Mouse (Mus musculus) heart, embryonic 16.5 days (tissue): Measurements from ENCODE around the gene Phf12. TPM values are rescaled to one million over a fixed set of nuclear protein-coding genes. Genes with fewer than 3 reads are reported as not detected.

Experiments
- ATAC-seq: fragments of 200-750 bp; cut with Nextera tagmentation; replicated peaks from 2 replicates; pipeline ENCODE4 v1.8.0; 2017; ENCODE audit warnings: moderate number of reproducible peaks; ENCODE audit not compliant: insufficient read depth, low FRiP score; ENCODE audit errors: extremely low read depth
- H3K27ac ChIP-seq: fragments of 300-500 bp; sonication (generic); 2 replicates; pipeline ENCODE4 v1.5.1; 2014; ENCODE audit warnings: mild to moderate bottlenecking, low read length, control low read depth, moderate library complexity
- H3K27me3 ChIP-seq: fragments of 300-500 bp; sonication (generic); 2 replicates; pipeline ENCODE4 v1.6.1; 2014; ENCODE audit warnings: low read length, mixed read lengths; ENCODE audit not compliant: control insufficient read depth, insufficient read depth
- H3K36me3 ChIP-seq: fragments of 300-500 bp; sonication (generic); 2 replicates; pipeline ENCODE4 v1.6.1; 2014; ENCODE audit not compliant: control insufficient read depth, insufficient read depth
- H3K4me1 ChIP-seq: fragments of 300-500 bp; sonication (generic); 2 replicates; pipeline ENCODE4 v1.6.1; 2014; ENCODE audit warnings: low read length, mixed read lengths; ENCODE audit not compliant: control insufficient read depth, insufficient read depth
- H3K4me2 ChIP-seq: fragments of 300-500 bp; sonication (generic); 2 replicates; pipeline ENCODE4 v1.6.1; 2014; ENCODE audit warnings: low read depth, mild to moderate bottlenecking, control low read depth, low read length
- H3K4me3 ChIP-seq: fragments of 300-500 bp; sonication (generic); 2 replicates; pipeline ENCODE4 v1.5.1; 2014; ENCODE audit warnings: mild to moderate bottlenecking, control low read depth, low read length
- H3K9ac ChIP-seq: fragments of 300-500 bp; sonication (generic); 2 replicates; pipeline ENCODE4 v1.6.1; 2014; ENCODE audit warnings: low read length, control low read depth
- H3K9me3 ChIP-seq: fragments of 300-500 bp; sonication (generic); replicated peaks from 2 replicates; pipeline ENCODE4 v1.6.1; 2016; ENCODE audit warnings: low read length; ENCODE audit not compliant: control insufficient read depth
- WGBS: fragments of 180-500 bp; shearing (Covaris S2); extraction: QIAGEN DNeasy Blood & Tissue Kit; methylation state at CpG from one replicate; pipeline ENCODE4 v1.1.7; 2014; 5-methylcytosine and 5-hydroxymethylcytosine counted together
- polyA plus RNA-seq: library from polyadenylated mRNA; unstranded; fragments of >200 nt; fragmentation: Nextera tagmentation; extraction: Ambion mirVana; gene quantifications from 2 replicates; pipeline ENCODE4 v1.2.1, GENCODE M21; 2015

Gene Phf12
- 11.6 and 12.4 TPM in 2 replicates for polyA plus RNA-seq

GRCm38 (mm10) chr11:77982441-77982905, at the start of gene Phf12:
Gene Phf12, plus strand, starts transcription at chr11:77982754.
- peaks cover 8% of the 10 kb centered on the region for H3K4me1 ChIP-seq
- no peaks in the 10 kb centered on the region for H3K9me3 ChIP-seq
- H3K4me2 ChIP-seq, result peak within 1 kb of the TSS; percentile 68
- peaks cover 6% of the 10 kb centered on the region for H3K27me3 ChIP-seq
- peak within 1 kb of the TSS; percentile 99 for H3K27ac ChIP-seq
- WGBS, result under 1% methylated on average over 55 of the region's 62 CpGs
- H3K36me3 ChIP-seq, result no peaks in the 10 kb centered on the region
- peak within 1 kb of the TSS; percentile 100 for H3K4me3 ChIP-seq
- H3K9ac ChIP-seq, result peak within 1 kb of the TSS; percentile 100
- ATAC-seq, result peak; percentile 91

- Histone ChIP-seq H3K9ac (no peak overlapping the region), H3K36me3 (no peaks in the 10 kb centered on the region), H3K27ac (no peak overlapping the region), H3K9me3 (no peaks in the 10 kb centered on the region), H3K4me3 (no peak overlapping the region), H3K27me3 (peaks cover 74% of the 10 kb centered on the region), H3K4me2 (no peak overlapping the region), H3K4me1 (peaks cover 6% of the 10 kb centered on the region)
- WGBS, result 6% methylated on average over 4 of the region's 4 CpGs
- no peak for ATAC-seq
Observed at GRCm38 (mm10) chr11:77934111-77934521, 48.4 kb upstream of the Phf12 start.

- Histone ChIP-seq H3K9ac (no peak overlapping the region), H3K4me2 (no peak overlapping the region), H3K27me3 (peaks cover 70% of the 10 kb centered on the region), H3K4me1 (peaks cover 6% of the 10 kb centered on the region), H3K27ac (no peak overlapping the region), H3K9me3 (no peaks in the 10 kb centered on the region), H3K36me3 (no peaks in the 10 kb centered on the region), H3K4me3 (no peak overlapping the region)
- WGBS, result 36% methylated on average over 5 of the region's 5 CpGs
- no peak for ATAC-seq
Observed at GRCm38 (mm10) chr11:77934568-77935311, 47.8 kb upstream of the Phf12 start.

GRCm38 (mm10) chr11:77936846-77937245, 45.7 kb upstream of the Phf12 start:
- Histone ChIP-seq H3K4me1 (no peaks in the 10 kb centered on the region), H3K27me3 (peaks cover 60% of the 10 kb centered on the region), H3K27ac (no peak overlapping the region), H3K9me3 (no peaks in the 10 kb centered on the region), H3K4me2 (no peak overlapping the region), H3K9ac (no peak overlapping the region), H3K4me3 (no peak overlapping the region), H3K36me3 (no peaks in the 10 kb centered on the region)
- 6% methylated on average over 8 of the region's 8 CpGs for WGBS
- ATAC-seq, result no peak

GRCm38 (mm10) chr11:77937649-77938410, 44.7 kb upstream of the Phf12 start:
- no peak for ATAC-seq
- H3K9me3 ChIP-seq, result no peaks in the 10 kb centered on the region
- H3K4me2 ChIP-seq, result no peak overlapping the region
- no peak overlapping the region for H3K4me3 ChIP-seq
- no peaks in the 10 kb centered on the region for H3K4me1 ChIP-seq
- H3K27ac ChIP-seq, result no peak overlapping the region
- H3K27me3 ChIP-seq, result peaks cover 50% of the 10 kb centered on the region
- 9% methylated on average over 4 of the region's 4 CpGs for WGBS
- H3K36me3 ChIP-seq, result no peaks in the 10 kb centered on the region
- no peak overlapping the region for H3K9ac ChIP-seq

GRCm38 (mm10) chr11:77942230-77942629, 40.3 kb upstream of the Phf12 start:
- H3K27me3 ChIP-seq, result peaks cover 13% of the 10 kb centered on the region
- WGBS, result 33% methylated on average over 5 of the region's 5 CpGs
- no peaks in the 10 kb centered on the region for H3K9me3 ChIP-seq
- ATAC-seq, result no peak
- H3K4me2 ChIP-seq, result no peak overlapping the region
- H3K36me3 ChIP-seq, result no peaks in the 10 kb centered on the region
- H3K27ac ChIP-seq, result no peak overlapping the region
- H3K4me1 ChIP-seq, result no peaks in the 10 kb centered on the region
- H3K9ac ChIP-seq, result no peak overlapping the region
- no peak overlapping the region for H3K4me3 ChIP-seq

- peaks cover 34% of the 10 kb centered on the region for H3K27me3 ChIP-seq
- no peaks in the 10 kb centered on the region for H3K9me3 ChIP-seq
Observed at GRCm38 (mm10) chr11:77947860-77948259, 34.7 kb upstream of the Phf12 start.

GRCm38 (mm10) chr11:77950125-77950685, 32.3 kb upstream of the Phf12 start:
- H3K27me3 ChIP-seq, result peaks cover 42% of the 10 kb centered on the region
- no peaks in the 10 kb centered on the region for H3K9me3 ChIP-seq
- no peak overlapping the region for H3K4me3 ChIP-seq
- no peaks in the 10 kb centered on the region for H3K4me1 ChIP-seq
- no peak overlapping the region for H3K4me2 ChIP-seq
- WGBS, result 14% methylated on average over 12 of the region's 12 CpGs
- no peak overlapping the region for H3K9ac ChIP-seq
- no peak overlapping the region for H3K27ac ChIP-seq
- ATAC-seq, result no peak
- H3K36me3 ChIP-seq, result no peaks in the 10 kb centered on the region

More at GRCm38 (mm10) chr11:77947860-77948259, 34.7 kb upstream of the Phf12 start:
- Histone ChIP-seq H3K27ac (no peak overlapping the region), H3K9ac (no peak overlapping the region), H3K4me1 (no peaks in the 10 kb centered on the region), H3K4me2 (no peak overlapping the region), H3K4me3 (no peak overlapping the region), H3K36me3 (no peaks in the 10 kb centered on the region)
- 10% methylated on average over 9 of the region's 9 CpGs for WGBS
- ATAC-seq, result no peak

GRCm38 (mm10) chr11:77950797-77951228, 31.7 kb upstream of the Phf12 start:
- Histone ChIP-seq H3K9ac (no peak overlapping the region), H3K4me2 (no peak overlapping the region), H3K4me3 (no peak overlapping the region), H3K9me3 (no peaks in the 10 kb centered on the region), H3K36me3 (no peaks in the 10 kb centered on the region), H3K27me3 (peaks cover 42% of the 10 kb centered on the region), H3K27ac (no peak overlapping the region), H3K4me1 (no peaks in the 10 kb centered on the region)
- ATAC-seq, result no peak
- 37% methylated on average over 5 of the region's 5 CpGs for WGBS
